Mouse (Mus musculus): ENCODE measurements around the gene Atmin. TPM values are rescaled to one million over a fixed set of nuclear protein-coding genes. Genes with fewer than 3 reads are reported as not detected.

Atmin gene
- polyA plus RNA-seq, 1 experiment from 2014 or later, result 11.7 TPM

- H3K4me1 ChIP-seq (replicated peaks), result peaks cover 10% of the 10 kb centered on the region
- ATAC-seq (ENCODE audit: insufficient number of reproducible peaks, low FRiP score), result no peak
- no peak overlapping the region for H3K9ac ChIP-seq
- H3K27me3 ChIP-seq (replicated peaks), result no peaks in the 10 kb centered on the region
- WGBS, result 88% methylated on average over 8 of the region's 8 CpGs
- no peak overlapping the region for H3K27ac ChIP-seq (ENCODE audit: poor library complexity, severe bottlenecking)
- H3K4me2 ChIP-seq, result no peak overlapping the region
- H3K36me3 ChIP-seq, result peaks cover 25% of the 10 kb centered on the region
- H3K9me3 ChIP-seq (replicated peaks), result no peaks in the 10 kb centered on the region
- H3K4me3 ChIP-seq, result no peak overlapping the region
These were observed 48.0 kb downstream of the Atmin start for GRCm38 (mm10) chr8:116991241-116991640.

DNA sequence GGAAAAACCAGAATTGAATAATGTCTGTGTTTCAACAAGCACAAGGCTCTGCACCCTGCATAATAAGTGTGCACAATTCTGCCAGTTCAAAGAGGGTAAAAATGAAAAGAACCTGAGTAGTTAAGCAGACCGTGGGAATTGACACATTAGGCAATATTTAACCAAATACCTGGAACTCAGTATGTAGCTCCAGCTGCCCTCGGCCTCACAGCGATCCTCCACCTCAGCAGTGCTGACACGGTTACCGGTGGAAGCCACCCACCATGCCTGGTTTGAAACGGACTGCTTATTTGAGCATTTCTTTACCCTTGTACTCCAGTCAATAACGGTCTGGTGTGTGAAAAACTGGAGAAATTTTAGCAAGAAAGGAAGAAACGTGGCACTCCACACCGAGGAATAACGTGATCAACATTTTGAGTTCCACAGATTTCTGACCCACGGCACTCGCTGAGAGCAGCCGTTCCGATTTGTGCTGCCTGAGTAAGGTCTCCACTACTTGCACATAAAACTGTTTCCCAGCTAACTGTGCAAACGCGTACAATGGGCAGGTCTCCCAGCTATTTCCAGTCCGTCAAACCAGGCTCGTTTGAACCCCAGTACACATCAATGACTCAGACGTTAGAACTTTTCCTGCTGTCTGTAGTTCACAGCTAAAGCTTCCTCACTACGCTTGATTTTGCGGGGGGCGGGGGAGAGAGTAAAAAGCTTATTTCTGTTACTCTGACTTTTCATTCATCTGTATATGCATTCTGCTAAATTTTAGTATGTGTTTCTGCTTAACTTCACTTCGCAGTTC is 49.2 kb downstream of the Atmin start:
- Histone ChIP-seq H3K9me3 (replicated peaks) (no peaks in the 10 kb centered on the region), H3K36me3 (peaks cover 16% of the 10 kb centered on the region; the same call in 1 of the 2 replicates), H3K4me3 (peak overlapping the region; percentile 75), H3K27me3 (replicated peaks) (no peaks in the 10 kb centered on the region), H3K9ac (peak overlapping the region; percentile 79), H3K27ac (ENCODE audit: poor library complexity, severe bottlenecking) (no peak overlapping the region), H3K4me2 (peak overlapping the region; percentile 95), H3K4me1 (replicated peaks) (peaks cover 10% of the 10 kb centered on the region)
- no peak for ATAC-seq (ENCODE audit: insufficient number of reproducible peaks, low FRiP score)
- 12% methylated on average over 23 of the region's 23 CpGs for WGBS

DNA sequence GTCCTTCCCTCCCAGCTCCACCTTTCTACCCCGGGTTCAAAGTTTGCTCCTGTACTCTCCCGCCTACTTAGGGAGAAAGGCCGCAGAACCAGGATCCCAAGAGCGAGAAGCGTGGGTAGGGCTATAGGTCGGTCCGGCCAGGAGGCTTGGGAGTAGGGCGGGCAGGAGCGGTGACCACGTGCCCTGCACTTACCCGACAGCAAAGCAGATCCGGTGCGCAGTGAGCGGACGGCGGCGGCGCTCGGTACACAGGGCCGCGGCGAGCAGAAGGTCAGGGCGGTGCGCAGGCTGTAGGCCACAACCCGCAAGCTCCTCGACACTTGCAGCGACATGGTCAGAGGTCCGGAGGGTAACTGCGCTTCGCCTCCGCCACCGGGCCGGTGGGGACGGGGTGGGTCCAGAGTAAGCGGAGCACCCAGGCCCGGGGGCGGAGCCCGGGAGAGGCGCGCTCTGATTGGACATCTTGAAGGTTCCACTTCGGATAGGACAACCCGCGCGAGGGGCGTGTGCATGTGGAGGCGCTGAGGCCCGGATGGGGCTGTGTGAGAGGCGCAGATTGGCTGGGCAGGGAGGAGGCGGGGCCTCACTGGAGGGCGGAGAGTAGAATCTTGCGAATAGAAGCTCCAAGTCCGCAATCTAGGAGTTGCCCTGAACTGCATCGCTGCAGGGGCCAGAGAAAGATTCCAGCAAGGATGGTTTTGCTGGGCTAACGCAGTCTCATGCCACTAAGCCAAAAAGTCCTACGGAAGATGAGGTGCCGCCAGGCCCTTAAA is 50.1 kb downstream of the Atmin start, which contains the start of gene Gcsh:
TSS of gene Gcsh (minus strand) at position 443 of the 773 bp plus-strand sequence.
- Histone ChIP-seq H3K4me3 (peak within 1 kb of the TSS; percentile 75), H3K4me1 (replicated peaks) (peaks cover 10% of the 10 kb centered on the region), H3K27me3 (replicated peaks) (no peaks in the 10 kb centered on the region), H3K36me3 (peaks cover 11% of the 10 kb centered on the region; the same call in 1 of the 2 replicates), H3K4me2 (peak within 1 kb of the TSS; percentile 95), H3K27ac (ENCODE audit: poor library complexity, severe bottlenecking) (peak within 1 kb of the TSS; percentile 67), H3K9ac (peak within 1 kb of the TSS; percentile 79), H3K9me3 (replicated peaks) (no peaks in the 10 kb centered on the region)
- 0% methylated on average over 56 of the region's 56 CpGs for WGBS
- peak; percentile 100 for ATAC-seq (ENCODE audit: insufficient number of reproducible peaks, low FRiP score)

GRCm38 (mm10) chr8:116994016-116994716 is 51.0 kb downstream of the Atmin start:
- peak overlapping the region; percentile 34 for H3K9ac ChIP-seq
- peak overlapping the region; percentile 40; the same call in 1 of the 2 replicates for H3K27ac ChIP-seq (ENCODE audit: poor library complexity, severe bottlenecking)
- no peak for ATAC-seq (ENCODE audit: insufficient number of reproducible peaks, low FRiP score)
- H3K36me3 ChIP-seq, result 0 out of 2 replicates have a peak, but pooled peaks cover 9% of the 10 kb centered on the region
- peak overlapping the region; percentile 95 for H3K4me2 ChIP-seq
- peaks cover 10% of the 10 kb centered on the region for H3K4me1 ChIP-seq (replicated peaks)
- H3K4me3 ChIP-seq, result peak overlapping the region; percentile 75
- no peaks in the 10 kb centered on the region for H3K27me3 ChIP-seq (replicated peaks)
- no peaks in the 10 kb centered on the region for H3K9me3 ChIP-seq (replicated peaks)
- WGBS, result 58% methylated on average over 11 of the region's 11 CpGs

Other genes with a start within 250 kb of the Atmin start
- gene Cdyl2, start 210.4 kb upstream of the Atmin start, polyA plus RNA-seq (2016; fragmentation: Nextera tagmentation; extraction: Ambion mirVana), result 5.0 and 5.2 TPM in 2 replicates
- 112 and 114 TPM in 2 replicates for gene Cmc2, start 21.9 kb upstream of the Atmin start, polyA plus RNA-seq (2016; fragmentation: Nextera tagmentation; extraction: Ambion mirVana)
- 25.7 and 28.4 TPM in 2 replicates for gene Cenpn, start 21.7 kb upstream of the Atmin start, polyA plus RNA-seq (2016; fragmentation: Nextera tagmentation; extraction: Ambion mirVana)
- gene 1700030J22Rik, start 35.6 kb downstream of the Atmin start, polyA plus RNA-seq (2016; fragmentation: Nextera tagmentation; extraction: Ambion mirVana), result 1.0 and 1.1 TPM in 2 replicates
- gene Gcsh, start 50.1 kb downstream of the Atmin start, polyA plus RNA-seq (2016; fragmentation: Nextera tagmentation; extraction: Ambion mirVana), result 69.9 and 75.4 TPM in 2 replicates
- 0.11 TPM in 1 of 2 replicates, not detected in the other for gene Pkd1l2, start 139.1 kb downstream of the Atmin start, polyA plus RNA-seq (2016; fragmentation: Nextera tagmentation; extraction: Ambion mirVana)
- gene Bco1, start 152.5 kb downstream of the Atmin start, polyA plus RNA-seq (2016; fragmentation: Nextera tagmentation; extraction: Ambion mirVana), result 0.08 and 0.34 TPM in 2 replicates
- gene Gan, start 214.7 kb downstream of the Atmin start, polyA plus RNA-seq (2016; fragmentation: Nextera tagmentation; extraction: Ambion mirVana), result 1.3 and 1.7 TPM in 2 replicates

Measured in heart, embryonic 12.5 days (tissue).